Mouse (Mus musculus) adrenal gland (tissue): ENCODE measurements around the gene Gm28490.
"Not testable (repeated sequence)": the region's sequence is repeated elsewhere in the genome, so short reads cannot be mapped to it uniquely, and the experiment has no call there.

ENCODE experiments used
- intact Hi-C: fragments of 180-260 bp; cut with DNase I; formaldehyde crosslinking; loops from one replicate; pipeline ENCODE4 v1.15.1; 2025
- long read RNA-seq, 2 experiments: library from polyadenylated mRNA; unstranded; transcript quantifications; one replicate each; pipeline ENCODE4 v2.0.0; 2020; ENCODE audit warnings: borderline replicate concordance in 1 of 2; ENCODE audit not compliant: insufficient replicate concordance in 1 of 2

Gm28490 gene
- long read RNA-seq, experiment 1 = 0 reads
- long read RNA-seq, experiment 2 = 0 reads

GRCm38 (mm10) chrY:31634656-31635055, at the start of gene Gm28490:
Gene Gm28490, minus strand, starts transcription at chrY:31634756.
- intact Hi-C loops = not testable (repeated sequence)
